Mouse (Mus musculus) bone marrow, adult 2 months (tissue): ENCODE results near the gene Bcl7c. TPM values are rescaled to one million over a fixed set of nuclear protein-coding genes. Genes with fewer than 3 reads are reported as not detected.

ENCODE experiments used
- H3K27ac ChIP-seq: fragments of 200-500 bp; 2 replicates; pipeline ENCODE4 v1.5.1; 2012; ENCODE audit warnings: low read depth, mild to moderate bottlenecking, control low read depth, inconsistent platforms, low read length; ENCODE audit not compliant: control insufficient read depth, poor library complexity, insufficient read depth
- H3K4me1 ChIP-seq: fragments of 200-500 bp; 2 replicates; pipeline ENCODE4 v1.6.1; 2011; ENCODE audit warnings: low read length; ENCODE audit not compliant: control insufficient read depth, insufficient read depth
- H3K4me3 ChIP-seq: fragments of 200-500 bp; replicated peaks from 2 replicates; pipeline ENCODE3; 2011; ENCODE audit warnings: mild to moderate bottlenecking, low read depth, low read length, control low read depth; ENCODE audit not compliant: control insufficient read depth
- CTCF ChIP-seq: fragments of 200-500 bp; IDR thresholded peaks from 2 replicates; pipeline ENCODE4 v1.5.1; 2011; ENCODE audit warnings: low read length, control low read depth; ENCODE audit not compliant: control insufficient read depth, insufficient read depth
- POLR2A ChIP-seq: fragments of 200-500 bp; IDR thresholded peaks from 2 replicates; pipeline ENCODE4 v1.6.1; 2011; ENCODE audit warnings: low read depth, mild to moderate bottlenecking, control low read depth, low read length, borderline replicate concordance; ENCODE audit not compliant: control insufficient read depth
- WGBS: fragments of 180-500 bp; shearing (Covaris S2); methylation state at CpG from one replicate; pipeline ENCODE4 v1.1.7; 2018; 5-methylcytosine and 5-hydroxymethylcytosine counted together
- polyA plus RNA-seq: library from polyadenylated mRNA; stranded (reverse); fragments of >200 nt; gene quantifications from 2 replicates; pipeline ENCODE4 v1.2.4, GENCODE M21; 2011; ENCODE audit warnings: low replicate concordance; ENCODE audit not compliant: missing spikeins, insufficient read depth, insufficient read length

Gene Bcl7c
- polyA plus RNA-seq, 1 experiment, result 65.5 TPM

DNA sequence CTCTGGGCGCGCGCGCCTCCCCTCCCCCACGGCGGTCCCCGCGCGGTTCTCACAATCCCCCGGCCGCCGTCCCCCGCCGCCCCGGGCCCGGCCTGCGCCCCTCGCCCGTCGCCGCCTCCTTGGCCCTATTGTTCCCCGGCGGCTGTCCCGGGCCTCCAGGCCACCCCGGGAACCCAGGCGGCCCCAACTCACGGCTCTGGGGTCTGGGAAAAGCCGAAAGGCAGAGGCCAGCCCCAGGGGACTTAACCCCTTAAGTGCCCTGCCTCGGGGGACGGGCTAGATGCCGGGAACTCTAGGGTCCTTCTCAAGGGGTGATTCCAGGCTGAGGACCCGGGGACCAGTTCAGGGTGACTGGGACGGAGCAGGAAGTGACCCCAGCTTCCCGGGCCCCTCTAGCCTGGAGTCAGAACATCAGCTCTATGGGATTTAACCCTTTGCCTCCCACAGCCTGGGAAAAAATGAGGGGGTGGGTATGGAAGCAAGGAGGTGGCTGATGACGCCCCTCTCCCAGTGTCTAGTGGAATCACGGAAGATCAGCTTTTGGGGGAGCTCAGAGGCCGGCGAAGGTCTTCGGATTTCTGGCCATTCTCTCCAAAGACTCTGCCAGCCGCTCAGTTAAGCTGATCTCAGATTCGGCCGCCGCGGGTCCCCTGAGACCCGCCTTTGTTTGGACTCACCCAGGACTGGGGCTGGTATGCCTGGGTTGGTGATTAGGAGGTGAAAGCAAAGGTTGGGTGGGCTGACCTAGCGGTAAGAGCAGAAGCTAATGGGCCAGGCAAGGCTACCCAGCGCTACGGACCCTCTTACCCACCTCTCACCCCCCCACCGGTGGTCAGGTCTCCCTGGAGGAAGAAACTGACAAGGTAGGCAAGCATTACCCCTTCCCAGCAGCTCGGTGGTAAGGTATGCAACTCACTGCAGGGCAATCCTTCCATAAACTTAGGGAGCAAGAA lies 93.6 kb downstream of the Bcl7c start, which contains the start of gene Zfp629:
TSS of gene Zfp629 (minus strand) at position 907 of the 953 bp plus-strand sequence.
- Histone ChIP-seq H3K27ac (no peak within 1 kb of the TSS), H3K4me3 (peak within 1 kb of the TSS; percentile 63), H3K4me1 (no peaks in the 10 kb centered on the region)
- WGBS, result under 1% methylated on average over 46 of the region's 50 CpGs
- TF ChIP-seq POLR2A, result no peak
- TF ChIP-seq CTCF, result no peak

DNA sequence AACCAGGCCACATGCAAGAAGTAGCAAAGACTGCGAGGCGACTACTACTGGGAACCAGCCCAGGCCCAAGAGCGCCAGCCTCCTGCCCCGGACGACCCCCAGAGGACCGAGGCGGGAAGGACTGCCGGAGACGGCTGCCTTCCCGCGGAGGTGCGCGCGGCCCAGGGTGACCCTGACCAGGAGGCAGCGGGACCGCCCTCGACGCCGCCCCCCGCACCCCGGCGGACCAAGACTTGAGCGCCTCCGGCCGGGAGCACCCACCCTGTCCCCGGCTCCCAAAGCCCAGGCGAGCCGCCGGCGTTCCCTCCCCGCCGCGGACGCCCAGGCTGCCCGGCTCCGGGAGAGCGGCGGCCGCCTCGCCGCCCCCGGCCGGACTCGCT lies 94.2 kb downstream of the Bcl7c start:
- Histone ChIP-seq H3K4me1 (no peaks in the 10 kb centered on the region), H3K4me3 (peak overlapping the region; percentile 30), H3K27ac (no peak overlapping the region)
- TF ChIP-seq POLR2A, result no peak
- WGBS, result 2% methylated on average over 30 of the region's 44 CpGs

DNA sequence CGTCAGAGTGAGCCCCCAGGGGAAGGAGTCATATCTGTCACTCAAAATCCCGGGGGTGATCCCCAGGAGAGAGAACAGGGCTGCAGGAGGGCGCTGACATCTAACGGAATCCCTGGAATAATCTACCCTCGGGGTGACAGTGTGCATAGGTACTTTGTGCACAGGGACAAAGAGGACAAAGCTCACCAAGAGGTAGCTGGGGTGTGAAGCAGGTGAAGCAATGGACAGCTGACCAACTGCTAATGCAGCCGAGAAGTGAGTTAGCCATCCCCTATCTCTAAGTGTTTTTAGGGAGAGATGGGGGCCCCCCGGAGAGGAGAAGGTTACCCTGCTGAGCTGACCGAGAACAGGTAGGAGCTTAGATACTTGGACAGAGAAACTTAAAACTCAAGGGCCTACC lies 94.6 kb downstream of the Bcl7c start:
- TF ChIP-seq POLR2A (no peak), CTCF (no peak)
- Histone ChIP-seq H3K27ac (no peak overlapping the region), H3K4me1 (no peaks in the 10 kb centered on the region), H3K4me3 (peak overlapping the region; percentile 30)
- 47% methylated on average over 8 of the region's 8 CpGs for WGBS

DNA sequence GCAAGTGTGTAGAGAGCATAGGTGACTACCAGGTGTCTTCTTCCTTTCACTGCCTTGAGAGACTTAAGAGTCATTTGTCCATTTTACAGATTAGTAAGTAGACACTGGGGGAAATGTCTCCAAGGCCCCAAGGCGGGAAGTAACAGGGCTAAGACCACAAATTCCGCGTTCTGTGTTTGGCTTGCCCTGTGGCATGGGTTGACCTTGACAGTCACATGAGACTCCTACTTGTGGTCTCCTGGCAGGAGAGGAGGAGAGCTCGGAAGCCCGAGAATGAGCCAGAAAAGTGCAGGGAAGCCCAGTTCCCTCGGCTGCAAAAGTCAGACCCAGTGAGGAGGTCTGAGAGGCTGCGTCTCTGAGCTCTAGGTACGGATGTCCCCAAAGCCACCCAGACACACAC lies 95.2 kb downstream of the Bcl7c start:
- 83% methylated on average over 8 of the region's 8 CpGs for WGBS
- no peak overlapping the region for H3K27ac ChIP-seq
- H3K4me1 ChIP-seq, result no peaks in the 10 kb centered on the region
- H3K4me3 ChIP-seq, result no peak overlapping the region
- TF ChIP-seq CTCF, result no peak
- no peak for TF ChIP-seq POLR2A

DNA sequence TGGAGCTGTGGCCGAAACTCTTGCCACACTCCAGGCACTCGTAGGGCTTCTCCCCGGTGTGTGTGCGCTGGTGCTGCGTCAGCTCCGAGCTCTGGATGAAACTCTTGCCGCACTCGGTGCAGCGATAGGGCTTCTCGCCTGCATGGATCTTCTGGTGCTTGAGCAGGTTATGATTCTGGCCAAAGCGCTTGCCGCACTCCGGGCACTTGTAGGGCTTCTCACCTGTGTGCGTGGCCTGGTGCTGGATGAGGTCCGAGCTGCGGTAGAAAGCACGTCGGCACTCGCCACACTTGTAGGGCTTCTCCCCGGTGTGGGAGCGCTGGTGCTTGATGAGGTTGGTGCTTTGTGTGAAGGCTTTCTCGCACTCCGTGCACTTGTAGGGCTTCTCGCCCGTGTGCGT lies 97.2 kb downstream of the Bcl7c start:
- H3K4me1 ChIP-seq, result no peaks in the 10 kb centered on the region
- WGBS, result 95% methylated on average over 26 of the region's 26 CpGs
- no peak for TF ChIP-seq POLR2A
- no peak for TF ChIP-seq CTCF

More for the DNA sequence above, 97.2 kb downstream of the Bcl7c start:
- H3K4me3 ChIP-seq, result no peak overlapping the region
- H3K27ac ChIP-seq, result no peak overlapping the region

Other genes with a start within 250 kb of the Bcl7c start
- gene Prr14, start 249.3 kb downstream of the Bcl7c start, polyA plus RNA-seq, result 70.4 and 119 TPM in 2 replicates
- 44.9 and 98.7 TPM in 2 replicates for gene Fbrs, start 229.7 kb downstream of the Bcl7c start, polyA plus RNA-seq
- 44.3 and 98.5 TPM in 2 replicates for gene Srcap, start 196.9 kb downstream of the Bcl7c start, polyA plus RNA-seq
- gene Gm42715, start 189.3 kb downstream of the Bcl7c start, polyA plus RNA-seq, result 5.3 and 7.8 TPM in 2 replicates
- gene Tmem265, start 147.5 kb downstream of the Bcl7c start, polyA plus RNA-seq, result 20.5 and 41.0 TPM in 2 replicates
- gene Phkg2, start 135.6 kb downstream of the Bcl7c start, polyA plus RNA-seq, result 83.6 and 169 TPM in 2 replicates
- gene Ccdc189, start 120.3 kb downstream of the Bcl7c start, polyA plus RNA-seq, result 9.9 and 15.2 TPM in 2 replicates
- gene Rnf40, start 120.2 kb downstream of the Bcl7c start, polyA plus RNA-seq, result 52.7 and 66.7 TPM in 2 replicates
- gene Zfp629, start 93.1 kb downstream of the Bcl7c start, polyA plus RNA-seq, result 6.3 and 14.2 TPM in 2 replicates
- not detected in 2 replicates for gene Ctf1, start 3.8 kb upstream of the Bcl7c start, polyA plus RNA-seq
- not detected in 2 replicates for gene Ctf2, start 23.2 kb upstream of the Bcl7c start, polyA plus RNA-seq
- gene Fbxl19, start 35.6 kb upstream of the Bcl7c start, polyA plus RNA-seq, result 18.8 and 23.0 TPM in 2 replicates
- 7.6 and 14.6 TPM in 2 replicates for gene Orai3, start 60.9 kb upstream of the Bcl7c start, polyA plus RNA-seq
- gene Setd1a, start 67.7 kb upstream of the Bcl7c start, polyA plus RNA-seq, result 24.2 and 36.3 TPM in 2 replicates
- 0.75 TPM in 1 of 2 replicates, not detected in the other for gene Gm49388, start 76.7 kb upstream of the Bcl7c start, polyA plus RNA-seq
- 13.3 and 23.4 TPM in 2 replicates for gene Hsd3b7, start 91.7 kb upstream of the Bcl7c start, polyA plus RNA-seq
- gene Stx4a, start 115.4 kb upstream of the Bcl7c start, polyA plus RNA-seq, result 246 and 342 TPM in 2 replicates
- 1.1 and 1.8 TPM in 2 replicates for gene Stx1b, start 115.6 kb upstream of the Bcl7c start, polyA plus RNA-seq
- gene Zfp646, start 167.3 kb upstream of the Bcl7c start, polyA plus RNA-seq, result 15.9 and 24.7 TPM in 2 replicates
- 4.0 and 8.3 TPM in 2 replicates for gene Zfp668, start 167.9 kb upstream of the Bcl7c start, polyA plus RNA-seq
- gene Prss53, start 182.0 kb upstream of the Bcl7c start, polyA plus RNA-seq, result 1.6 TPM in 1 of 2 replicates, not detected in the other
- not detected in 2 replicates for gene Gm21974, start 186.5 kb upstream of the Bcl7c start, polyA plus RNA-seq
- gene Vkorc1, start 186.7 kb upstream of the Bcl7c start, polyA plus RNA-seq, result 15.1 and 22.3 TPM in 2 replicates
- gene Bckdk, start 195.1 kb upstream of the Bcl7c start, polyA plus RNA-seq, result 42.4 and 66.8 TPM in 2 replicates
- gene Kat8, start 203.6 kb upstream of the Bcl7c start, polyA plus RNA-seq, result 14.5 and 15.7 TPM in 2 replicates
- 1.8 TPM in 1 of 2 replicates, not detected in the other for gene Prss8, start 221.2 kb upstream of the Bcl7c start, polyA plus RNA-seq
- gene Prss36, start 237.8 kb upstream of the Bcl7c start, polyA plus RNA-seq, result 1.3 and 4.3 TPM in 2 replicates